Mouse (Mus musculus): Measurements from ENCODE around the gene Phf14.

DNA sequence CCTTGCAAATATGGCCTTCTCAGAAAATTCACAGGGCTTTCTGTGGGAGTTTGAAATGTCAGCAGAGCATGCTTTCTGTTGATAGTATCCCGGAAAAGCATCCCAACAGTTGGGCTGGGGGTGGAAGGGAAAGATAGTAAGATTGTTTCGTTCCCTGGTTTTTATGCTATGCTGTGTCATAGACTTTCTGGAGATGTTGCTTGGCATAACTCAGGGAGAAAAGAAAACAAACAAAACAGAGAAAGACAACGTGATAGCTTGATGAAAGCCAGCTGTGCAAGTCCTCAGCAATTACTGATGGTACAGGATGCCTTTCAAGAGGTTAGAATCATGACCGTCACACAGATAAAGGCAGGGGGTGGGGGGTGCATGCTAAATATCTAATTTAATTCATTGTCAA lies 197.5 kb downstream of the Phf14 start:
- TF ChIP-seq CTCF (IDR thresholded peaks at IDR 0.05; ENCODE audit: borderline replicate concordance, control insufficient read depth, extremely low read depth, insufficient read depth, low read length, poor library complexity) = no peak
- no peak for TF ChIP-seq POLR2A (IDR thresholded peaks at IDR 0.05; ENCODE audit: control insufficient read depth, extremely low read depth, insufficient read depth, low read length, poor library complexity)

All from thymus, adult 2 months (tissue).